Mouse (Mus musculus) forebrain, embryonic 11.5 days (tissue): ENCODE data around the gene Pank4. TPM values are rescaled to one million over a fixed set of nuclear protein-coding genes. Genes with fewer than 3 reads are reported as not detected.
A peak's percentile ranks its signal among the peaks of the same experiment; 100 is the strongest.

Experiments used
- ATAC-seq: fragments of 200-750 bp; cut with Nextera tagmentation; replicated peaks from 2 replicates; pipeline ENCODE4 v1.8.0; 2017; ENCODE audit warnings: moderate TSS enrichment; ENCODE audit not compliant: low FRiP score
- DNase-seq: peaks from one replicate; pipeline ENCODE4 v3.0.0-alpha.2; 2017; ENCODE audit warnings: low spot score
- H3K27ac ChIP-seq: fragments of 300-500 bp; sonication (generic); 2 replicates; pipeline ENCODE4 v1.5.1; 2014; ENCODE audit warnings: low read depth, low read length
- H3K27me3 ChIP-seq: fragments of 300-500 bp; sonication (generic); 2 replicates; pipeline ENCODE4 v1.6.1; 2014; ENCODE audit warnings: mild to moderate bottlenecking, low read length, mixed read lengths; ENCODE audit not compliant: control insufficient read depth, insufficient read depth
- H3K36me3 ChIP-seq: fragments of 300-500 bp; sonication (generic); 2 replicates; pipeline ENCODE4 v1.6.1; 2014; ENCODE audit warnings: mild to moderate bottlenecking, low read length, moderate library complexity, mixed read lengths; ENCODE audit not compliant: control insufficient read depth, insufficient read depth
- H3K4me1 ChIP-seq: fragments of 300-500 bp; sonication (generic); replicated peaks from 2 replicates; pipeline ENCODE4 v1.6.1; 2014; ENCODE audit warnings: low read length, mixed read lengths; ENCODE audit not compliant: control insufficient read depth, insufficient read depth
- H3K4me2 ChIP-seq: fragments of 300-500 bp; sonication (generic); 2 replicates; pipeline ENCODE4 v1.6.1; 2014; ENCODE audit warnings: low read depth, mild to moderate bottlenecking, low read length, moderate library complexity, mixed read lengths; ENCODE audit not compliant: severe bottlenecking
- H3K4me3 ChIP-seq: fragments of 300-500 bp; sonication (generic); 2 replicates; pipeline ENCODE4 v1.5.1; 2014; ENCODE audit warnings: low read depth, low read length
- H3K9ac ChIP-seq: fragments of 300-500 bp; sonication (generic); 2 replicates; pipeline ENCODE4 v1.6.1; 2014; ENCODE audit warnings: low read length
- H3K9me3 ChIP-seq: fragments of 300-500 bp; sonication (generic); 2 replicates; pipeline ENCODE4 v1.6.1; 2016; ENCODE audit warnings: low read length, mixed read lengths; ENCODE audit not compliant: control insufficient read depth
- WGBS: fragments of 180-500 bp; shearing (Covaris S2); extraction: QIAGEN DNeasy Blood & Tissue Kit; methylation state at CpG from one replicate; pipeline ENCODE4 v1.1.7; 2014; 5-methylcytosine and 5-hydroxymethylcytosine counted together
- polyA plus RNA-seq: library from polyadenylated mRNA; unstranded; fragments of >200 nt; fragmentation: Nextera tagmentation; extraction: Ambion mirVana; gene quantifications from 2 replicates; pipeline ENCODE4 v1.2.1, GENCODE M21; 2014

The Pank4 gene
- polyA plus RNA-seq, 1 experiment from 2014 or later: 43.1 TPM

DNA sequence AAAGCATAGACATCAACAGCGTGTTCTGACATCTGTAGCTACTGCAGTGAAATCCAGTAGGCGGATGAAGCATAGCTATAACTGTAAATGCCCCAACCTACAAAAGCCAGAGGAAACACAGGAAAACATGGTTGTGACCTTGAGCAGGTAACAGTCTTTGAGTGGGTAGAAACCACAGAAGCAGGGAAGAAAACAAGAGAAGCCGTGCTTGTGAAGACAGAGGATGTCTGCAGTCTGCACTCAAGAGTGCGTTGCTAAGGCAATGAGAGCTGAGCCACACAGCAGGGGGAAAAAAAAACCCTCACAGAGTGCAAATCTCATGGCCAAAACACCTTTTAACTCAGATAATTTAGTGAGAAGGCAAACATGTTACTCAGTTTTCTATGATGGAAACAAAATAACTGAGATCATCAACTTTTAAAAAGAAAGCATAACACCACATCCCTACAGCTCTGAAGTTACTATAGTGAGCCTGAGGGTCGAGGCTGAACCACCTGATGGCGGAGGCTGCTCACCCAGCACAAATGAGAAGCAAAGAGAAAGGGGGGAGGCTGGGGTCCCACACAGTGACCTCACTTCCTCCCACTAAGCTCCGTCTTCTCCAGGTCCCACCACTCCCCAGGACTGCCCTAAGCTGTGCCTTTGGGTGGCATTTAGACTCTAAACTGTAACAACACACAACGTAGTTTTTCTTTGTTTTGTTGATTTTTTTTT lies 27.2 kb upstream of the Pank4 start:
- Histone ChIP-seq H3K9me3 (no peaks in the 10 kb centered on the region), H3K36me3 (no peaks in the 10 kb centered on the region), H3K4me1 (0 out of 2 replicates have a peak, but pooled peaks cover 2% of the 10 kb centered on the region), H3K4me3 (no peak overlapping the region), H3K4me2 (no peak overlapping the region), H3K27ac (no peak overlapping the region), H3K9ac (no peak overlapping the region), H3K27me3 (no peaks in the 10 kb centered on the region)
- no peak for ATAC-seq
- DNase-seq: no peak
- 48% methylated on average over 8 of the region's 8 CpGs for WGBS

GRCm38 (mm10) chr4:154937746-154938145 lies 26.2 kb upstream of the Pank4 start:
- DNase-seq (no peak), ATAC-seq (no peak)
- no peak overlapping the region for H3K27ac ChIP-seq
- 89% methylated on average over 1 of the region's 1 CpGs for WGBS
- H3K27me3 ChIP-seq: no peaks in the 10 kb centered on the region
- H3K9me3 ChIP-seq: no peaks in the 10 kb centered on the region
- no peak overlapping the region for H3K4me3 ChIP-seq
- H3K9ac ChIP-seq: no peak overlapping the region
- H3K36me3 ChIP-seq: no peaks in the 10 kb centered on the region
- H3K4me1 ChIP-seq: 0 out of 2 replicates have a peak, but pooled peaks cover 2% of the 10 kb centered on the region
- H3K4me2 ChIP-seq: no peak overlapping the region

GRCm38 (mm10) chr4:154940156-154940555 lies 23.8 kb upstream of the Pank4 start:
- no peaks in the 10 kb centered on the region for H3K27me3 ChIP-seq
- ATAC-seq: no peak
- peaks cover 3% of the 10 kb centered on the region for H3K4me1 ChIP-seq
- H3K9ac ChIP-seq: no peak overlapping the region
- no peak for DNase-seq
- no peak overlapping the region for H3K27ac ChIP-seq
- no peaks in the 10 kb centered on the region for H3K36me3 ChIP-seq
- WGBS: 86% methylated on average over 2 of the region's 2 CpGs
- H3K4me2 ChIP-seq: no peak overlapping the region
- H3K9me3 ChIP-seq: no peaks in the 10 kb centered on the region
- no peak overlapping the region for H3K4me3 ChIP-seq

DNA sequence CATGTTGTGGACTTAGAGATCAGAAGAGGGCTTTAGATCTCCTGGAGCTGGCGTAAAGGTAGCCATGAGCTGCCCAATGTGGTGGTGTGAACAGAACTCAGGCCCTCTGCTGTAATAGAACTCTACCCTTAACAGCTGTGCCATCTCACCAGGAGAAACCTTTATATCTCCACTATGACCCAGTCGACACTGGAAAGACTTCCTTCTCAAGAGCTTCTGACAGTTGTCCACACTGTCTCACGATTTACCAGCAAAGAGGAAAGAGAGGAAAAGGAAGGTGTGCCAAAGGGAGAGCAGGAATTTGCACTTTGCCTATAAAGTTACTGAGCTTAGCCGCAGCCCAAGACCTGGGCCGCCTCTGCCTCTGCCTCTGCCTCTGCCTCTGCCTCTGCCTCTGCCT lies 22.1 kb upstream of the Pank4 start:
- Histone ChIP-seq H3K9ac (no peak overlapping the region), H3K36me3 (no peaks in the 10 kb centered on the region), H3K4me1 (peaks cover 14% of the 10 kb centered on the region), H3K4me2 (no peak overlapping the region), H3K9me3 (no peaks in the 10 kb centered on the region), H3K27ac (no peak overlapping the region), H3K4me3 (no peak overlapping the region), H3K27me3 (no peaks in the 10 kb centered on the region)
- WGBS: 96% methylated on average over 5 of the region's 5 CpGs
- DNase-seq: no peak
- no peak for ATAC-seq

DNA sequence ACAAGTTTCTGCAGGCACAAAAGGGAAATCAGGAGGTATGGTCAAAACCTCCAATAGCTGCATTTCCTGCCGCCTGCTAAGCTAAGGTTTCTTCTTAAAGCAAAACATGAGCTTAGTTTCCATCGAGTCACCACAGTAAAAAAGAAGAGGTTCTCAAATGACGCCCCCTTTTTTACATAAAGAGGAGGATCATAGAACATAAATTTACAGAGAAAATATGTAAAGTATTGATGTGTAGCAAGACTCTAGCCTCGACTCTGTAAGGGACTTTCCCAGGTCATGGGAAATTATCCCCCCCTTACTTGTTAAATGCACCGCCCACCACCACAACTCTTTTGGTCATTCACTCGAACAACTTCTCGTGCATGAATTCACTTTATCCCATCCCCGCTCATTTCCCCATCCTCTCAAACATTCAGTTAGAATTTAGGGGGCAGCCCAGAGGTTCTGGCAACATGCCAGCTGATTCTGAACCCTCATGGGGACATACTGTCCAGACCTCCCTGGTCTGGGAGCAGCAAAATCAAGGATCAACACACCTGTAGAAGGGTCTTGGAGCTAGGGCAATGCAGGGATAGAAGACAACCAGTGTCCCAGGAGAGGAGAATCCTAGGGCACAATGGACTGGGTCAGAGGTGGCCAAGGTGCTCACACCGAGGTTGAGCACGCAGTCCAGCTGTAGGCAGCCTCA lies 21.1 kb upstream of the Pank4 start:
- H3K4me3 ChIP-seq: no peak overlapping the region
- no peaks in the 10 kb centered on the region for H3K36me3 ChIP-seq
- ATAC-seq: no peak
- DNase-seq: no peak
- no peaks in the 10 kb centered on the region for H3K27me3 ChIP-seq
- H3K9ac ChIP-seq: no peak overlapping the region
- H3K27ac ChIP-seq: no peak overlapping the region
- H3K4me1 ChIP-seq: peaks cover 16% of the 10 kb centered on the region
- H3K9me3 ChIP-seq: no peaks in the 10 kb centered on the region
- 90% methylated on average over 10 of the region's 10 CpGs for WGBS
- no peak overlapping the region for H3K4me2 ChIP-seq

DNA sequence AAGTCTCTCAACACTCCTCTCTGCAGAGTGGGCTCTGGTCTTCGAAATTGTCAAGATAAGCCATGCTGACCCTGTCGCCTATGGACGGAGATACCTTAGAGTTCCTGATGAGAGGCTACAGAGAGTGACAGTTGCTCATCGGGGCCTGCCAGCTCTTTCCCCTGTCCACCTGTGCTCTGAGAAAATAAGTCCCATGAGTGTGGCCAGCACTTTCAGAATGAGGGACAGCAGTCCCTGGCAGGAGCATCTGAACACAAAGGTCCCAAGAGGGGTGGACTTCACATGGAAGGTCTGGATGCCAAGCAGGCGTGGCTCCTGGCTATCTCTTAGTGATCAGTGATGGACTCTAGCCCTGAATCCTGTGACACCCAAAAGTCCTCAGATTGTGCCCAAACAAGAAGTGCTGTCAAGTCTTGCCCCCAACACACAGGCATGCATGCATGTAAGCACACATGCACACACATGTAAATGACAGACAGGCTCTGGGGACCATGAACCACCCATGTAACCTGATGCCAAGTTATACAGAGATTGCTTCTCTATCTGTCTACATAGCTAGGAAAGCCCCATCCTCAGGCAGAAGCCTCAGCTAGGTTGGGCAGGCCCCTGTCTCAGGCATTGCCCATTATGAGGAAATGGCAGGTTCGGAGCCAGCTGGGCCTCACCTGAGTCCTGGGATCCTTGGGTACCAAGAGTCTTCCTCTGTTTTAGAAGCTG lies 20.4 kb upstream of the Pank4 start:
- no peaks in the 10 kb centered on the region for H3K36me3 ChIP-seq

DNA sequence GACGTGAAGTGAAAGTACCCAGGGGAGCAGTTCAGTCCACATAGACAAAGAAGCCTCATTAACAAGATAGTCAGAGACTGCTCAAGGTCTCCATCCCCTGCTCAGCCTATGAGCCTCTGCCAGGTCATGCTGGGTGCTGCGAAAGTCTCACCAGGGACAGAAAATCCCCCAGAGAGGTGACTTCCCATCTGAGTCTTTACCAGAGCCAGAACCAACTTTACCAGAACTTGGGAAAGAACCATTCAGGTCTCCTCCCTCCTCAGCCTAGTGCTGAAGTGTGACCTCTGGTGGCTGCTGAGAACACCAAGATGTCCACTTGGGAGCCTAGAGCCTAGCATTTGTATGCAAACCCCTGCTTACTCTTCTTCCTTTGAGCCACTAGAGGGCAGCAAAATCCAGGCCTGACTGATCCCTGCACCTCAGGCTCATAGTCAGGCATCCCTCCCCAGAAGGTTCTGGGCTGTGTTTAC lies 19.8 kb upstream of the Pank4 start:
- H3K4me2 ChIP-seq: no peak overlapping the region
- WGBS: 14% methylated on average over 2 of the region's 2 CpGs
- H3K4me3 ChIP-seq: no peak overlapping the region
- no peak overlapping the region for H3K9ac ChIP-seq
- no peaks in the 10 kb centered on the region for H3K27me3 ChIP-seq
- H3K36me3 ChIP-seq: no peaks in the 10 kb centered on the region
- H3K4me1 ChIP-seq: peaks cover 28% of the 10 kb centered on the region
- H3K9me3 ChIP-seq: no peaks in the 10 kb centered on the region
- DNase-seq (peak; percentile 80), ATAC-seq (peak; percentile 67)
- no peak overlapping the region for H3K27ac ChIP-seq

More for the DNA sequence above, 20.4 kb upstream of the Pank4 start:
- ATAC-seq (no peak), DNase-seq (no peak)
- H3K4me3 ChIP-seq: no peak overlapping the region
- WGBS: 91% methylated on average over 6 of the region's 6 CpGs
- no peak overlapping the region for H3K4me2 ChIP-seq
- H3K27me3 ChIP-seq: no peaks in the 10 kb centered on the region
- no peak overlapping the region for H3K9ac ChIP-seq
- no peak overlapping the region for H3K27ac ChIP-seq
- no peaks in the 10 kb centered on the region for H3K9me3 ChIP-seq
- peaks cover 21% of the 10 kb centered on the region for H3K4me1 ChIP-seq

- Histone ChIP-seq H3K9me3 (no peaks in the 10 kb centered on the region), H3K27ac (peak overlapping the region; percentile 42; the same call in 1 of the 2 replicates), H3K4me2 (peak overlapping the region; percentile 47), H3K9ac (peak overlapping the region; percentile 46; the same call in 1 of the 2 replicates), H3K4me3 (peak overlapping the region; percentile 25), H3K27me3 (peaks cover 2% of the 10 kb centered on the region; the same call in 1 of the 2 replicates), H3K36me3 (no peaks in the 10 kb centered on the region), H3K4me1 (peaks cover 36% of the 10 kb centered on the region)
- WGBS: 3% methylated on average over 8 of the region's 8 CpGs
- ATAC-seq: peak; percentile 74
- peak; percentile 84 for DNase-seq
Observed at GRCm38 (mm10) chr4:154946319-154946718, 17.6 kb upstream of the Pank4 start.
